In the genomic region with DNA sequence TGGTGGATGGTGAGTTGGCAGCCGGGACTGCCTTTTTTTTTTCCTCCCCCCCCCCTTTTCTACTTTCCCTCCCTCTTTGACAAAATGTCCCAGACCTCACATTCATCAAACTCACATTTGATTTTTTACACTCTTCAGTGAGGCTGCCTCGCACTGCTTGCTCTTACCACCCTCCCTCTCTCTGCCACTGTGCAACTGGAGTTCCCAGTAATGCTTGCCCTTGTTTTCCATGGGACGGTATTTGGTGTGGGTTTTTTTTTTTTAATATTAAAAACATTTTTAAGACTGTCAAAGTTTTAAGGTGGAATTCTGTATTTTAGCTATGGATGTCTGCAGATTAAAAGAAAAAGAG, we compare ENCODE assay signal across 14 mouse cellular contexts.
DNase-seq lines count a peak whose midpoint lies in the region; ATAC-seq and TF ChIP-seq lines count a peak whose summit lies in the region.
"Had no signal": no experiment of that assay in that cellular context is flagged by ENCODE, and none has a peak within 500 bp of the region (broad histone marks: within the 10 kb centered on the region; RNA-seq: fewer than 3 reads in every experiment).

No protein-coding gene starts in this region.

- H3K27me3 ChIP-seq in forebrain, embryonic 12.5 days, result no peaks in the 10 kb centered on the region
- H3K27me3 ChIP-seq in hindbrain, embryonic 16.5 days (replicated peaks; ENCODE audit: control insufficient read depth, insufficient read depth, low read length), result no peaks in the 10 kb centered on the region
- H3K27me3 ChIP-seq in neural tube, embryonic 14.5 days (ENCODE audit: control insufficient read depth, insufficient read depth, low read length), result no peaks in the 10 kb centered on the region
- peaks cover 4% of the 10 kb centered on the region; the same call in 1 of the 2 replicates for H3K27me3 ChIP-seq in kidney, embryonic 16.5 days (ENCODE audit: insufficient read depth, low read length)
- H3K27me3 ChIP-seq: liver, embryonic 12.5 days had no signal

- no peak; the same call in 1 of the 2 replicates for ATAC-seq in forebrain, embryonic 12.5 days (ENCODE audit: low FRiP score)
- peak; percentile 57 for ATAC-seq in hindbrain, embryonic 16.5 days
- no peak; the same call in 1 of the 2 replicates for ATAC-seq in neural tube, embryonic 14.5 days (ENCODE audit: low read depth)
- ATAC-seq in kidney, embryonic 16.5 days (ENCODE audit: low FRiP score, low TSS enrichment), result no peak
- ATAC-seq: activated CD4-positive, CD25-positive, alpha-beta regulatory T cell, adult 4 months; liver, embryonic 12.5 days had no signal

- H3K9ac ChIP-seq in forebrain, embryonic 12.5 days, result peak overlapping the region; percentile 60
- no peak overlapping the region for H3K9ac ChIP-seq in hindbrain, embryonic 16.5 days (ENCODE audit: low read depth, low read length)
- no peak overlapping the region for H3K9ac ChIP-seq in neural tube, embryonic 14.5 days (replicated peaks; ENCODE audit: low read depth, low read length)
- H3K9ac ChIP-seq in kidney, embryonic 16.5 days (replicated peaks; ENCODE audit: low read length), result no peak overlapping the region
- H3K9ac ChIP-seq: liver, embryonic 12.5 days had no signal

- peak overlapping the region; percentile 55 for H3K4me2 ChIP-seq in forebrain, embryonic 12.5 days
- peak overlapping the region; percentile 52 for H3K4me2 ChIP-seq in hindbrain, embryonic 16.5 days (ENCODE audit: low read length)
- H3K4me2 ChIP-seq in neural tube, embryonic 14.5 days (ENCODE audit: low read depth, low read length), result peak overlapping the region; percentile 34; the same call in 1 of the 2 replicates
- H3K4me2 ChIP-seq in kidney, embryonic 16.5 days (replicated peaks; ENCODE audit: low read depth, low read length), result no peak overlapping the region
- H3K4me2 ChIP-seq: liver, embryonic 12.5 days had no signal

- peaks cover 40% of the 10 kb centered on the region for H3K4me1 ChIP-seq in forebrain, embryonic 12.5 days
- no peaks in the 10 kb centered on the region for H3K4me1 ChIP-seq in hindbrain, embryonic 16.5 days (ENCODE audit: control insufficient read depth, insufficient read depth, low read depth, low read length)
- no peaks in the 10 kb centered on the region; the same call in 1 of the 2 replicates for H3K4me1 ChIP-seq in neural tube, embryonic 14.5 days (ENCODE audit: control insufficient read depth, insufficient read depth, low read length)
- H3K4me1 ChIP-seq in kidney, embryonic 16.5 days (ENCODE audit: insufficient read depth, low read length), result 0 out of 2 replicates have a peak, but pooled peaks cover 6% of the 10 kb centered on the region
- H3K4me1 ChIP-seq: liver, embryonic 12.5 days had no signal

- peak overlapping the region; percentile 46 for H3K4me3 ChIP-seq in layer of hippocampus, adult 2 months
- peak overlapping the region; percentile 43 for H3K4me3 ChIP-seq in forebrain, embryonic 12.5 days (replicated peaks)
- peak overlapping the region; percentile 35 for H3K4me3 ChIP-seq in hindbrain, embryonic 16.5 days (ENCODE audit: low read length)
- H3K4me3 ChIP-seq in neural tube, embryonic 14.5 days (ENCODE audit: low read depth, low read length), result no peak overlapping the region
- no peak overlapping the region for H3K4me3 ChIP-seq in kidney, embryonic 16.5 days (ENCODE audit: low read length)
- H3K4me3 ChIP-seq: liver, embryonic 12.5 days had no signal

- DNase-seq in layer of hippocampus, adult 2 months (ENCODE audit: low spot score in 2 of 2), result no peak
- DNase-seq in layer of hippocampus, adult 9-11 months, result no peak
- no peak for DNase-seq in spleen, postnatal 4 days (ENCODE audit: low spot score in 2 of 2)
- DNase-seq in cerebellum, adult 9-10 months, result no peak
- DNase-seq: heart, postnatal 36 days; kidney, adult 9 months; lung, postnatal 14 days; thymus, postnatal 14 days had no signal

- TF ChIP-seq CTCF in layer of hippocampus, adult 2 months (conservative IDR thresholded peaks at IDR 0.05), result no peak

- WGBS in forebrain, embryonic 12.5 days, result 50% methylated on average over 3 of the region's 3 CpGs
- 21% methylated on average over 3 of the region's 3 CpGs for WGBS in hindbrain, embryonic 16.5 days
- 47% methylated on average over 3 of the region's 3 CpGs for WGBS in neural tube, embryonic 14.5 days
- WGBS in kidney, embryonic 16.5 days, result 54% methylated on average over 3 of the region's 3 CpGs

- no peaks in the 10 kb centered on the region for H3K9me3 ChIP-seq in forebrain, embryonic 12.5 days
- H3K9me3 ChIP-seq in hindbrain, embryonic 16.5 days (ENCODE audit: control insufficient read depth, low read length), result no peaks in the 10 kb centered on the region
- H3K9me3 ChIP-seq in neural tube, embryonic 14.5 days (ENCODE audit: control insufficient read depth, low read length), result no peaks in the 10 kb centered on the region
- no peaks in the 10 kb centered on the region for H3K9me3 ChIP-seq in kidney, embryonic 16.5 days (ENCODE audit: low read length)
- H3K9me3 ChIP-seq: liver, embryonic 12.5 days had no signal

- peak overlapping the region; percentile 83 for H3K27ac ChIP-seq in layer of hippocampus, adult 2 months
- peak overlapping the region; percentile 93 for H3K27ac ChIP-seq in forebrain, embryonic 12.5 days
- peak overlapping the region; percentile 78 for H3K27ac ChIP-seq in hindbrain, embryonic 16.5 days (ENCODE audit: low read depth, low read length)
- peak overlapping the region; percentile 52 for H3K27ac ChIP-seq in neural tube, embryonic 14.5 days (ENCODE audit: low read depth, low read length)
- no peak overlapping the region for H3K27ac ChIP-seq in kidney, embryonic 16.5 days (ENCODE audit: low read length)
- H3K27ac ChIP-seq: liver, embryonic 12.5 days had no signal

- H3K36me3 ChIP-seq in forebrain, embryonic 12.5 days (replicated peaks), result no peaks in the 10 kb centered on the region
- H3K36me3 ChIP-seq in hindbrain, embryonic 16.5 days (ENCODE audit: control insufficient read depth, insufficient read depth, low read length), result no peaks in the 10 kb centered on the region
- no peaks in the 10 kb centered on the region for H3K36me3 ChIP-seq in neural tube, embryonic 14.5 days (ENCODE audit: control insufficient read depth, insufficient read depth, low read length)
- no peaks in the 10 kb centered on the region for H3K36me3 ChIP-seq in kidney, embryonic 16.5 days (ENCODE audit: insufficient read depth, low read length)
- H3K36me3 ChIP-seq: liver, embryonic 12.5 days had no signal

Comparison
In these comparisons a context has a peak if more than half of its experiments do, and no peak if none do; other contexts are left out.
1. H3K4me3 ChIP-seq: peak in layer of hippocampus, adult 2 months (single experiment), forebrain, embryonic 12.5 days (single experiment) and hindbrain, embryonic 16.5 days (single experiment); none in neural tube, embryonic 14.5 days (single experiment) and kidney, embryonic 16.5 days (single experiment).